Mouse (Mus musculus): ENCODE data around the gene Rpl3l. TPM values are rescaled to one million over a fixed set of nuclear protein-coding genes. Genes with fewer than 3 reads are reported as not detected.

Rpl3l gene
- polyA plus RNA-seq, 1 experiment from 2014 or later = not detected

DNA sequence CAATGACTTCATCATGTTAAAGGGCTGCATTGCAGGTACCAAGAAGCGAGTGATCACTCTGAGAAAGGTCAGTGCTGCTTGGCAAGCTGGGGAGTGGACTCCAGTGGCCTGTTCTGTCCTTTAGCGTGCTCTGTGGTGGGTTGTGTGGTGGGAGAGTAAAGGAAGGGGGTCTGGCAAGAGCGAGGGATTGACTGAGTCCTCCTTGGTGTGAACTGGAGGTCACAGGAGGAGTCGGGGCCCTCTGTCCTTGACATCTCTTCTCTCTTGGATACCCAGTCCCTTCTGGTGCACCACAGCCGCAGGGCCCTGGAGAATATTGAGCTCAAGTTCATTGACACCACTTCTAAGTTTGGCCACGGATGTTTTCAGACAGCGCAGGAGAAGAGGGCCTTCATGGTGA, 7.8 kb downstream of the Rpl3l start:
- Histone ChIP-seq H3K27ac (no peak overlapping the region), H3K4me3 (replicated peaks; ENCODE audit: low read length) (no peak overlapping the region), H3K9me3 (ENCODE audit: control insufficient read depth, low read length) (no peaks in the 10 kb centered on the region), H3K27me3 (ENCODE audit: control insufficient read depth, insufficient read depth, low read length) (no peaks in the 10 kb centered on the region), H3K9ac (no peak overlapping the region), H3K36me3 (replicated peaks; ENCODE audit: control insufficient read depth, insufficient read depth) (0 out of 2 replicates have a peak, but pooled peaks cover 9% of the 10 kb centered on the region), H3K4me2 (replicated peaks) (peak overlapping the region; percentile 86), H3K4me1 (replicated peaks; ENCODE audit: control insufficient read depth, insufficient read depth, low read length) (peaks cover 13% of the 10 kb centered on the region; the same call in 1 of the 2 replicates)
- ATAC-seq (ENCODE audit: low FRiP score) = no peak
- DNase-seq (ENCODE audit: low spot score) = no peak
- 81% methylated on average over 7 of the region's 7 CpGs for WGBS

DNA sequence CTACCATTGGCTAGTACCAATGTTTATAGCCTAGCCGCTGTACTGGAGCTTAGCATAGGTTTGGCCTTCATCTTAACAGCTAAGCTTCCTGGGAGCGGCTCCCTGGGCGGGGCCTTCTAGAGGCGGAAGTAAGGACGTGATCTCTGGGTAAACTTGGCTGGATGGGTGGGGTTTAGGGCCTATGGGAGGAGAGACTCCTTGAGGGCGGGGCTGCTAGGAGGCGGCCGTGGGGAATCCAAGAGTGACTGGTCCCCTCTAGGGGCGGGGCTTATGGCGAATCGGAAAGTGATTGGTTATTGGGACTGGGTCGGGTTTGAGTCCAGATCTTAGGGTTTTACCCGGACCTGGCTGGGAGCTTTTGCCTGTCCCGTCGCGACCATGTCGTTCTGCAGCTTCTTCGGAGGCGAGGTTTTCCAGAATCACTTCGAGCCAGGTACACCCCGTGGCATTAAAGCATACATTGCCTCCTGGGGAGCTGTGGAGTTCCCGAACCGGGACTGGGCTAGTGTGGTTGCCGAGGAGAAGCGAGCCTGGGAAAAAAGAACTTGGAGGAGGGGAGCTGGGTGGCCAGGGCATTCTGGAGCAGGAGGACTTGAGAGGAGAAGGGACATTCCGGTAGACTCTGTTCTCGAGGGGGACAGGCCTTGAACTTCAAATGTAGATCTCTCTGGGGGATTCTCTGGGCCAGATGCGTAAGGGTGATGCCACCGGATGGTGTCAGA, 8.9 kb downstream of the Rpl3l start, which contains the start of gene Msrb1:
TSS of gene Msrb1 (plus strand) at position 313 of the 722 bp plus-strand sequence.
- Histone ChIP-seq H3K9me3 (ENCODE audit: control insufficient read depth, low read length) (no peaks in the 10 kb centered on the region), H3K4me1 (replicated peaks; ENCODE audit: control insufficient read depth, insufficient read depth, low read length) (peaks cover 13% of the 10 kb centered on the region; the same call in 1 of the 2 replicates), H3K9ac (peak within 1 kb of the TSS; percentile 59), H3K27ac (peak within 1 kb of the TSS; percentile 59; the same call in 1 of the 2 replicates), H3K4me3 (replicated peaks; ENCODE audit: low read length) (peak within 1 kb of the TSS; percentile 53), H3K27me3 (ENCODE audit: control insufficient read depth, insufficient read depth, low read length) (no peaks in the 10 kb centered on the region), H3K36me3 (replicated peaks; ENCODE audit: control insufficient read depth, insufficient read depth) (0 out of 2 replicates have a peak, but pooled peaks cover 9% of the 10 kb centered on the region), H3K4me2 (replicated peaks) (peak within 1 kb of the TSS; percentile 86)
- 1% methylated on average over 29 of the region's 29 CpGs for WGBS
- peak; percentile 87 for DNase-seq (ENCODE audit: low spot score)
- peak; percentile 96 for ATAC-seq (ENCODE audit: low FRiP score)

DNA sequence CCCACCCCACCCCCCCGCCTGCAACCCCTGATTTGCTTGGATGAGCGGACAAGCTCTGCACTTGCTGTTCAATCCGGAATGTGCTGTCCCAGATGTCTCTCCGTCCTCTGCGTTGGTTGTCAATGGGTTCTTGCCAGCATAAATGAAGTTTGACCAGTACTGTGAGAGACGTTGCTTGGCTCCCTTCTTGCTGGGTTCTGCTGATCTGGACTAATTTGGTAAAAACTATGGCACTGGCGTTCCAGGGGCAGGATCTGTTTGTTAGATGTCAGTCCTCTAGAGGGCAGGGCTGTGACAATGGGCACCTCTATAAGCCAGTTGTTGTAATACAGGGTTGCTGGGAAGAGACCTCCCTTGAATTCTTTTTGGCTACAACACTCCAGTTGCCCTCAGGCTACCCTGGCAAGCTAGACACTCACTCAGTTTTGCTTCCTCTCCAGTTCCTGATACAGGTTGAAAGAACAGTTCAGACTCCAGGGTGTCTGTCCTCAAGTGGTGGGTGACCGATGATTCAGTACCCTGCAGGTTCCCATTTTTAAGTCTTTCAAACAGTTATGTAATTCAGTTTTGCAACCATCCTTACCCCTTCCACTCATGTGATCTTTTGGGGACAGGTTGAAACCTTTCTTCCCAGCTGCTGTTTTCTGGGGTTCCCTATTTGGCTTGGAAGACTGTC, 9.7 kb downstream of the Rpl3l start:
- no peaks in the 10 kb centered on the region for H3K9me3 ChIP-seq (ENCODE audit: control insufficient read depth, low read length)
- WGBS = 24% methylated on average over 8 of the region's 8 CpGs
- H3K4me2 ChIP-seq (replicated peaks) = peak overlapping the region; percentile 86
- H3K27ac ChIP-seq = no peak overlapping the region
- ATAC-seq (ENCODE audit: low FRiP score) (no peak), DNase-seq (ENCODE audit: low spot score) (no peak)
- H3K4me1 ChIP-seq (replicated peaks; ENCODE audit: control insufficient read depth, insufficient read depth, low read length) = peaks cover 13% of the 10 kb centered on the region; the same call in 1 of the 2 replicates
- no peaks in the 10 kb centered on the region for H3K27me3 ChIP-seq (ENCODE audit: control insufficient read depth, insufficient read depth, low read length)
- 0 out of 2 replicates have a peak, but pooled peaks cover 9% of the 10 kb centered on the region for H3K36me3 ChIP-seq (replicated peaks; ENCODE audit: control insufficient read depth, insufficient read depth)
- peak overlapping the region; percentile 59 for H3K9ac ChIP-seq
- peak overlapping the region; percentile 53 for H3K4me3 ChIP-seq (replicated peaks; ENCODE audit: low read length)

DNA sequence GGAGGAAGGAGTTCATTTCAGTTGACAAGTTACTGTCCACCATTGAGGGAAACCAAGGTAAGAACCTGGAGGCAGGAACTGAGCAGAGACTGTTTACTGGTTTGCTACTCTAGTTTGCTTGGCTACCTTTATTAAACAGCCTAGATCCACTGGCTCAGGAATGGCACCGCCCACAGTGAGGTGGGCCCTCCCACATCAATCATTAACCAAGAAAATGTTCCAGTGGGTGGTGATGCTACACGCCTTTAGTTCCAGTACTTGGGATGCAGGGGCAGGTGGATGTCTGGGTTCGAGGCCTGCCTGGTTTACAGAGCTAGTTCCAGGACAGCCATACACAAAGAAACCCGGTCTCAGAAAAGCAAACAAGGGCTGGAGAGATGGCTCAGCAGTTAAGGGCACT, 10.6 kb downstream of the Rpl3l start:
- Histone ChIP-seq H3K4me2 (replicated peaks) (no peak overlapping the region), H3K9me3 (ENCODE audit: control insufficient read depth, low read length) (no peaks in the 10 kb centered on the region), H3K27ac (no peak overlapping the region), H3K36me3 (replicated peaks; ENCODE audit: control insufficient read depth, insufficient read depth) (0 out of 2 replicates have a peak, but pooled peaks cover 9% of the 10 kb centered on the region), H3K27me3 (ENCODE audit: control insufficient read depth, insufficient read depth, low read length) (no peaks in the 10 kb centered on the region), H3K4me3 (replicated peaks; ENCODE audit: low read length) (no peak overlapping the region), H3K4me1 (replicated peaks; ENCODE audit: control insufficient read depth, insufficient read depth, low read length) (peaks cover 13% of the 10 kb centered on the region; the same call in 1 of the 2 replicates), H3K9ac (no peak overlapping the region)
- WGBS = 78% methylated on average over 4 of the region's 4 CpGs
- ATAC-seq (ENCODE audit: low FRiP score) (no peak), DNase-seq (ENCODE audit: low spot score) (no peak)

GRCm38 (mm10) chr17:24739926-24740325, 12.3 kb downstream of the Rpl3l start:
- Histone ChIP-seq H3K9me3 (ENCODE audit: control insufficient read depth, low read length) (no peaks in the 10 kb centered on the region), H3K27ac (no peak overlapping the region), H3K4me2 (replicated peaks) (no peak overlapping the region), H3K27me3 (ENCODE audit: control insufficient read depth, insufficient read depth, low read length) (no peaks in the 10 kb centered on the region), H3K9ac (no peak overlapping the region), H3K36me3 (replicated peaks; ENCODE audit: control insufficient read depth, insufficient read depth) (0 out of 2 replicates have a peak, but pooled peaks cover 9% of the 10 kb centered on the region), H3K4me3 (replicated peaks; ENCODE audit: low read length) (no peak overlapping the region), H3K4me1 (replicated peaks; ENCODE audit: control insufficient read depth, insufficient read depth, low read length) (peaks cover 13% of the 10 kb centered on the region; the same call in 1 of the 2 replicates)
- WGBS = 86% methylated on average over 8 of the region's 8 CpGs
- DNase-seq (ENCODE audit: low spot score) (no peak), ATAC-seq (ENCODE audit: low FRiP score) (no peak)

DNA sequence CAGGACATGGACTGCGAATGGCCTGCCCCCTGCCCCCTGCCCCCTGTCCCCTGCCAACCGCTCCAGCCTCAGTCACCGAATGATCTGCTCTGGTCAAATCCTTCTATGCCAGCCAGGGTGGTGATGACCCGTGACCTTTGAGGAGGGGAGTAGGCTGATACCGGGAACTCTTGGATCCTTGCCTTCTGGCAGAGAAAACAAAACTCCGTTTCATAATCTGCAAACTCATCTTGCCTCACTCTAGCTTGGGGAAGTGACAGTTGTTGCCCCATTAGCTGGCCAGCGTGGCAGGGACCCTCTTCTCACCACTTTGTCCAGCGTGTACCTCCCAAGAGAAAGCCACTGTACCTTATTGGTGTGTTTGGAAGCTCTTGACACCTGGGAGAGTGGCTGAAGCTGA, 14.7 kb downstream of the Rpl3l start:
- ATAC-seq (ENCODE audit: low FRiP score) (no peak), DNase-seq (ENCODE audit: low spot score) (no peak)

GRCm38 (mm10) chr17:24743896-24744295, 16.3 kb downstream of the Rpl3l start:
- Histone ChIP-seq H3K4me3 (replicated peaks; ENCODE audit: low read length) (no peak overlapping the region), H3K27me3 (ENCODE audit: control insufficient read depth, insufficient read depth, low read length) (no peaks in the 10 kb centered on the region), H3K9ac (no peak overlapping the region), H3K27ac (no peak overlapping the region), H3K36me3 (replicated peaks; ENCODE audit: control insufficient read depth, insufficient read depth) (0 out of 2 replicates have a peak, but pooled peaks cover 9% of the 10 kb centered on the region), H3K4me2 (replicated peaks) (no peak overlapping the region), H3K4me1 (replicated peaks; ENCODE audit: control insufficient read depth, insufficient read depth, low read length) (no peaks in the 10 kb centered on the region), H3K9me3 (ENCODE audit: control insufficient read depth, low read length) (no peaks in the 10 kb centered on the region)
- WGBS = 83% methylated on average over 5 of the region's 5 CpGs
- ATAC-seq (ENCODE audit: low FRiP score) (no peak), DNase-seq (ENCODE audit: low spot score) (no peak)

More for the DNA sequence above, 14.7 kb downstream of the Rpl3l start:
- 82% methylated on average over 8 of the region's 8 CpGs for WGBS
- H3K4me1 ChIP-seq (replicated peaks; ENCODE audit: control insufficient read depth, insufficient read depth, low read length) = 0 out of 2 replicates have a peak, but pooled peaks cover under 1% of the 10 kb centered on the region
- 0 out of 2 replicates have a peak, but pooled peaks cover 9% of the 10 kb centered on the region for H3K36me3 ChIP-seq (replicated peaks; ENCODE audit: control insufficient read depth, insufficient read depth)
- no peak overlapping the region for H3K4me2 ChIP-seq (replicated peaks)
- no peak overlapping the region for H3K27ac ChIP-seq
- H3K4me3 ChIP-seq (replicated peaks; ENCODE audit: low read length) = no peak overlapping the region
- no peak overlapping the region for H3K9ac ChIP-seq
- H3K27me3 ChIP-seq (ENCODE audit: control insufficient read depth, insufficient read depth, low read length) = no peaks in the 10 kb centered on the region
- H3K9me3 ChIP-seq (ENCODE audit: control insufficient read depth, low read length) = no peaks in the 10 kb centered on the region

GRCm38 (mm10) chr17:24744381-24744780, 16.8 kb downstream of the Rpl3l start:
- ATAC-seq (ENCODE audit: low FRiP score) = no peak
- WGBS = 69% methylated on average over 3 of the region's 3 CpGs

More at GRCm38 (mm10) chr17:24744381-24744780, 16.8 kb downstream of the Rpl3l start:
- Histone ChIP-seq H3K4me2 (replicated peaks) (no peak overlapping the region), H3K27ac (no peak overlapping the region), H3K9ac (no peak overlapping the region), H3K9me3 (ENCODE audit: control insufficient read depth, low read length) (no peaks in the 10 kb centered on the region), H3K4me3 (replicated peaks; ENCODE audit: low read length) (no peak overlapping the region), H3K4me1 (replicated peaks; ENCODE audit: control insufficient read depth, insufficient read depth, low read length) (no peaks in the 10 kb centered on the region), H3K27me3 (ENCODE audit: control insufficient read depth, insufficient read depth, low read length) (no peaks in the 10 kb centered on the region), H3K36me3 (replicated peaks; ENCODE audit: control insufficient read depth, insufficient read depth) (0 out of 2 replicates have a peak, but pooled peaks cover 9% of the 10 kb centered on the region)
- no peak for DNase-seq (ENCODE audit: low spot score)

All from hindbrain, embryonic 14.5 days (tissue).